Mouse (Mus musculus) left cerebral cortex, postnatal 4 days (tissue): ENCODE data around the gene Tmem270. TPM values are rescaled to one million over a fixed set of nuclear protein-coding genes. Genes with fewer than 3 reads are reported as not detected.

Experiments used
- total RNA-seq, 2 experiments: library from RNA; stranded (reverse); gene quantifications; 2 replicates each; pipeline ENCODE4 v1.2.3; 2021

Tmem270 gene
- total RNA-seq, 2 experiments from 2014 or later = not detected

Other genes with a start within 250 kb of the Tmem270 start
- 10 to 100 TPM; 68.6 to 74.2 TPM for gene Limk1, start 218.1 kb downstream of the Tmem270 start, total RNA-seq
- 10 to 100 TPM; 44.9 to 47.6 TPM for gene Eln, start 159.4 kb downstream of the Tmem270 start, total RNA-seq
- gene Cldn13, start 8.8 kb upstream of the Tmem270 start, total RNA-seq = not detected
- 1 to 10 TPM; 6.4 to 7.2 TPM for gene Mettl27, start 25.6 kb upstream of the Tmem270 start, total RNA-seq
- gene Cldn4, start 40.2 kb upstream of the Tmem270 start, total RNA-seq = under 1 TPM in 1 of 2 experiments, not detected in 1; 0.18 TPM
- 1 to 10 TPM; 6.2 to 6.4 TPM for gene Cldn3, start 79.5 kb upstream of the Tmem270 start, total RNA-seq
- 10 to 100 TPM; 56.6 to 60.8 TPM for gene Abhd11, start 102.4 kb upstream of the Tmem270 start, total RNA-seq
- gene Stx1a, start 116.7 kb upstream of the Tmem270 start, total RNA-seq = 100 to 1,000 TPM; 261 to 264 TPM
- 10 to 100 TPM; 27.4 to 30.1 TPM for gene Dnajc30, start 157.5 kb upstream of the Tmem270 start, total RNA-seq
- 10 to 100 TPM; 51.7 to 52.1 TPM for gene Bud23, start 158.2 kb upstream of the Tmem270 start, total RNA-seq
- 10 to 100 TPM; 46.1 TPM for gene Vps37d, start 171.5 kb upstream of the Tmem270 start, total RNA-seq
- gene Mlxipl, start 183.2 kb upstream of the Tmem270 start, total RNA-seq = 1 to 10 TPM; 1.6 to 2.4 TPM
- gene Tbl2, start 242.9 kb upstream of the Tmem270 start, total RNA-seq = 10 to 100 TPM; 18.9 to 21.8 TPM